Mouse (Mus musculus) hindbrain, embryonic 14.5 days (tissue): ENCODE data around the gene Srpk2. TPM values are rescaled to one million over a fixed set of nuclear protein-coding genes. Genes with fewer than 3 reads are reported as not detected.

Experiments used
- ATAC-seq: fragments of 200-750 bp; cut with Nextera tagmentation; 2 replicates; pipeline ENCODE4 v1.8.0; 2017; ENCODE audit warnings: moderate number of reproducible peaks, mild to moderate bottlenecking, moderate TSS enrichment, moderate library complexity; ENCODE audit not compliant: low FRiP score
- DNase-seq: peaks from one replicate; pipeline ENCODE4 v3.0.0-alpha.2; 2015; ENCODE audit warnings: low spot score
- H3K27ac ChIP-seq: fragments of 300-500 bp; sonication (generic); 2 replicates; pipeline ENCODE4 v1.5.1; 2014; ENCODE audit warnings: mild to moderate bottlenecking, moderate library complexity
- H3K27me3 ChIP-seq: fragments of 300-500 bp; sonication (generic); 2 replicates; pipeline ENCODE4 v1.6.1; 2014; ENCODE audit warnings: mild to moderate bottlenecking, low read length, mixed read lengths; ENCODE audit not compliant: control insufficient read depth, insufficient read depth
- H3K36me3 ChIP-seq: fragments of 300-500 bp; sonication (generic); replicated peaks from 2 replicates; pipeline ENCODE4 v1.6.1; 2014; ENCODE audit not compliant: control insufficient read depth, insufficient read depth
- H3K4me1 ChIP-seq: fragments of 300-500 bp; sonication (generic); replicated peaks from 2 replicates; pipeline ENCODE4 v1.6.1; 2014; ENCODE audit warnings: antibody characterized with exemption, low read length, mixed read lengths; ENCODE audit not compliant: control insufficient read depth, insufficient read depth
- H3K4me2 ChIP-seq: fragments of 300-500 bp; sonication (generic); replicated peaks from 2 replicates; pipeline ENCODE4 v1.6.1; 2014; ENCODE audit warnings: mild to moderate bottlenecking, moderate library complexity
- H3K4me3 ChIP-seq: fragments of 300-500 bp; sonication (generic); replicated peaks from 2 replicates; pipeline ENCODE4 v1.5.1; 2014; ENCODE audit warnings: mild to moderate bottlenecking, low read length
- H3K9ac ChIP-seq: fragments of 300-500 bp; sonication (generic); 2 replicates; pipeline ENCODE4 v1.6.1; 2014
- H3K9me3 ChIP-seq: fragments of 300-500 bp; sonication (generic); 2 replicates; pipeline ENCODE4 v1.6.1; 2016; ENCODE audit warnings: low read length; ENCODE audit not compliant: control insufficient read depth
- WGBS: fragments of 180-500 bp; shearing (Covaris S2); extraction: QIAGEN DNeasy Blood & Tissue Kit; methylation state at CpG from one replicate; pipeline ENCODE4 v1.1.7; 2014; 5-methylcytosine and 5-hydroxymethylcytosine counted together
- polyA plus RNA-seq: library from polyadenylated mRNA; unstranded; fragments of >200 nt; fragmentation: Nextera tagmentation; extraction: Ambion mirVana; gene quantifications from 2 replicates; pipeline ENCODE4 v1.2.1, GENCODE M21; 2014

Gene Srpk2
- polyA plus RNA-seq, 1 experiment from 2014 or later: 119 TPM

DNA sequence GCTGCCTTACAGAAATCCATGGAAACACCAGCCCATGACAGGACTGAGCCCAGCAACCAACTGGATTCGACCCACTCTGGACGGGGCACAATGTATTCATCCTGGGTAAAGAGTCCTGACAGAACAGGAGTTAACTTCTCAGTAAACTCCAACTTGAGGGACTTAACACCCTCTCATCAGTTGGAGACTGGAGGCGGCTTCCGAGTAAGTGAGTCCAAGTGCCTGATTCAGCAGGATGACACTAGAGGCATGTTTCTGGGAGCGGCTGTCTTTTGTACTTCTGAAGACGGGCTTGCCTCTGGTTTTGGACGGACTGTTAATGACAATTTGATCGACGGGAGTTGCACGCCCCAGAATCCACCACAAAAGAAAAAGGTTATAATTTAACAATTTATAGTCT, 186.5 kb downstream of the Srpk2 start:
- H3K9me3 ChIP-seq: no peaks in the 10 kb centered on the region
- ATAC-seq (no peak), DNase-seq (no peak)
- H3K4me2 ChIP-seq: no peak overlapping the region
- no peak overlapping the region for H3K27ac ChIP-seq
- no peaks in the 10 kb centered on the region for H3K27me3 ChIP-seq
- no peak overlapping the region for H3K9ac ChIP-seq
- peaks cover 92% of the 10 kb centered on the region for H3K36me3 ChIP-seq
- 86% methylated on average over 10 of the region's 10 CpGs for WGBS
- no peaks in the 10 kb centered on the region for H3K4me1 ChIP-seq
- H3K4me3 ChIP-seq: no peak overlapping the region

DNA sequence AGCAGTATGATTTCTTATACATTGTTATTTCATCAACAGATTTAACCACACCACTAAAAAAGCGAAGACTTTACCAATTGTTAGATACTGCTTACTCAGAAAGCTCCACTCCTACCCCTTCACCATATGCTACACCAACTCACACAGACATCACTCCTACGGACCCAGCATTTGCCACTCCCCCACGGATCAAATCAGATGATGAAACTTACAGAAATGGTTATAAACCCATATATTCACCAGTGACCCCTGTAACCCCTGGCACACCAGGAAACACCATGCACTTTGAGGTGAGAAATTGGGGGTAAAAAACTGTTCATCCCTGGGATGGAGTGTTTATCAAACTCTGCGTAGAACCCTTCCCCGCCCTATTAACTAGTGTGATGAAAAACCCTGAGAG, 187.5 kb downstream of the Srpk2 start:
- peaks cover 92% of the 10 kb centered on the region for H3K36me3 ChIP-seq
- H3K27ac ChIP-seq: no peak overlapping the region
- no peak overlapping the region for H3K4me3 ChIP-seq
- DNase-seq: no peak
- H3K4me1 ChIP-seq: no peaks in the 10 kb centered on the region
- 95% methylated on average over 5 of the region's 5 CpGs for WGBS
- no peak for ATAC-seq
- H3K9ac ChIP-seq: no peak overlapping the region
- H3K4me2 ChIP-seq: no peak overlapping the region
- H3K27me3 ChIP-seq: no peaks in the 10 kb centered on the region
- H3K9me3 ChIP-seq: no peaks in the 10 kb centered on the region

DNA sequence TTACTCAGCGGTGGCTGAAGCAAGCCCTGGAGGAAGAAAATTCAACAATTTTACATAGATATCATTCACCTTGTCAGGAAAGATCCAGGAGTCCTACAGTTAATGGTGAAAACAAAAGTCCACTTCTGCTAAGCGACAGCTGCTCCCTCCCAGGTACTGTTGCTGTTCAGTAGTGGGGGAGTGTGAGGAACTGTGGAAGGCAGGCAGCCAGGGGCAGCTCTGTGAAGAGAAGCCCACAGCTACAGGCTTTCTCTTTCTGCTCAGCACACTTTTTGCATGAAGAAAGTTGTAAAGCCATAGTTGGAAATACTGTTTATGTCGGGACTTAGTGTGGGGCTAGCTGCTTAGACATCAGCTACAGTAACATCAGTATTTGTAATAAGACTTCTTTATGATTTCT, 188.0 kb downstream of the Srpk2 start:
- ATAC-seq (no peak), DNase-seq (no peak)
- Histone ChIP-seq H3K36me3 (peaks cover 91% of the 10 kb centered on the region), H3K4me2 (no peak overlapping the region), H3K9ac (no peak overlapping the region), H3K4me1 (no peaks in the 10 kb centered on the region), H3K9me3 (no peaks in the 10 kb centered on the region), H3K27me3 (no peaks in the 10 kb centered on the region), H3K4me3 (no peak overlapping the region), H3K27ac (no peak overlapping the region)
- WGBS: 90% methylated on average over 3 of the region's 3 CpGs

DNA sequence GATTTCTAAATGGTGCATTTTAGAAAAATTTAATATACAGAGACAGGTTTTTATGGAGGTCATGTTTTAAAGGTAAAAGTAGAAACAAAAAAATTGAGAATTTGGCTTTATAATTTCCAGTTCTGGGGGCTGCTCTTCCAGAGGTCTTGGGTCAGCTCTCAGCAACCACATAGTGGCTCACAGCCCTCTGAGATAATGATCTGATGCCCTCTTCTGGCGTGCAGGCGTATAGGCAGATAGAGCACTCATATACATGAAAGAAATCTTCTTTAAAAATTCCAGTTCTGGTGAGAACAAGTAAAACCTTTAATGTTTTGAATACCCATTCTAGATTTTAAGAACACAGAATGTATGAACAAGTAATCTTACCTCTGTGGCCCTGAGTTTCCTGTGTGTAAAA, 193.6 kb downstream of the Srpk2 start:
- Histone ChIP-seq H3K4me2 (no peak overlapping the region), H3K27me3 (no peaks in the 10 kb centered on the region), H3K4me3 (no peak overlapping the region), H3K4me1 (no peaks in the 10 kb centered on the region), H3K9ac (no peak overlapping the region), H3K36me3 (peaks cover 93% of the 10 kb centered on the region), H3K9me3 (no peaks in the 10 kb centered on the region), H3K27ac (no peak overlapping the region)
- peak; percentile 69; the same call in 1 of the 2 replicates for ATAC-seq
- 56% methylated on average over 2 of the region's 2 CpGs for WGBS
- peak; percentile 38 for DNase-seq

DNA sequence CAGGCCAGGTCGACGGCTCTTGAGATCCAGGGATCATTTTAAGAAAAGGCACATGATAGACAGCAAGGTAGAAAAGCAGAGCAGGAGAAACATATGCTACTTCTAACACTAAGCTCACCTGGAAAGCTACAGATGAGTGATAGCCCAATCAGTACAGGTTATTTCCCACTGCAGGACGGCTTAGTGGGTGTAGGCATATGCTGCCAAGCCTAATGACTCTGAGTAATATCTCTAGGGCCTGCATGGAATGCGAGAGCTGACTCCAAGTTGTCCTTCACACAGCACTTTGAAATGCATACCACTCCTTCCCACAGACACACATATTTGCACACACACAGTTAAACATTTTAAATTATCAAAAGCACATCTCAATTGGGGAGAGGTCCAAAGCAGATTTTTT, 195.2 kb downstream of the Srpk2 start:
- no peaks in the 10 kb centered on the region for H3K4me1 ChIP-seq
- ATAC-seq (no peak), DNase-seq (no peak)
- no peak overlapping the region for H3K27ac ChIP-seq
- H3K36me3 ChIP-seq: peaks cover 97% of the 10 kb centered on the region
- no peaks in the 10 kb centered on the region for H3K27me3 ChIP-seq
- no peak overlapping the region for H3K4me2 ChIP-seq
- H3K9me3 ChIP-seq: no peaks in the 10 kb centered on the region
- no peak overlapping the region for H3K4me3 ChIP-seq
- 85% methylated on average over 4 of the region's 4 CpGs for WGBS
- H3K9ac ChIP-seq: no peak overlapping the region

DNA sequence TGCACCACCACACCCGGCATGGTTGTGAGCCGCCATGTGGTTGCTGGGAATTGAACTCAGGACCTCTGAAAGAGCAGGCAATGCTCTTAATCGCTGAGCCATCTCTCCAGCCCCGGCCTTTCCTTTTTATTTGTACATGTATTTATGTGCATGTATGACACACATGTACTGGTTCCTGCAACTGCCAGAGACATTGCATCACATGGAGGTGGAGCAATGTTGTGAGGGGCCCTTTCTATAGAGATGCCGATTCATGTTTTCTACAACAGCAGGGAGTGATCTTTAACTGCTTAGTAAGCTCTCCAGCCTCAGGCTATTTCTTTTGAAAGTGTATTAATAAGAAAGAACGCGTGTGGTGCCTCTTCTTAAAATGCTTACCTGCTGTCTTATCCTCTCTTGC, 200.6 kb downstream of the Srpk2 start:
- Histone ChIP-seq H3K36me3 (peaks cover 94% of the 10 kb centered on the region), H3K27me3 (no peaks in the 10 kb centered on the region), H3K9ac (no peak overlapping the region), H3K9me3 (no peaks in the 10 kb centered on the region), H3K4me2 (no peak overlapping the region), H3K4me1 (no peaks in the 10 kb centered on the region), H3K27ac (no peak overlapping the region), H3K4me3 (no peak overlapping the region)
- ATAC-seq: no peak
- WGBS: 90% methylated on average over 7 of the region's 7 CpGs
- DNase-seq: no peak

DNA sequence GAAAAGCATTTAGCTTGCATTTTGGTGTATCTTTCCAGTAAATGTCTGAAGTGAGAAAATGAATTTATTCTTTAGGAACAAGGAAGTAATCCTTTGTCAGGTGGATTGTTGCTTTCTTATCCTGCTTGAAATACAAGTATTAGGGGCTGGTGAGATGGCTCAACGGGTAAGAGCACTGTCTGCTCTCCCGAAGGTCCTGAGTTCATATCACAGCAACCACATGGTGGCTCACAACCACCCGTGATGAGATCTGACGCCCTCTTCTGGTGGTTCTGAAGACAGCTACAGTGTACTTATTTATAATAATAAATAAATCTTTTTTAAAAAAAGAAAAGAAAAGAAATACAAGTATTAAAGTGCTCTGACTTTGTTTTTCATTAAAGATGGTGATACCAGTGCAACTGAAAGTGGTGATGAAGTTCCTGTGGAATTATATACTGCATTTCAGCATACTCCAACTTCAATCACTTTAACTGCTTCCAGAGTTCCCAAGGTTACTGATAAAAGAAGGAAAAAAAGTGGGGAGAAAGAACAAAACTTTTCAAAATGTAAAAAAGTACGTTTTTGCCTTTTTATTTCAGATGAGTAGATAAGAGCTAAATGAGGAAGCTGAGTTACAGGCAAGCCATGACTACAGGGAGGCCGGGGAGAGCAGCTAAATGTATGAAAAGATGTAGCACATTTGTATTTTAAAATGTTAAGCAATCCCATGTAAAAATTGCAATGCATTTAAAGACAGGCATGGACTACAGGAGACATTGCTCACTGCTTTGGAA, 211.1 kb downstream of the Srpk2 start:
- Histone ChIP-seq H3K27ac (no peak overlapping the region), H3K36me3 (peaks cover 66% of the 10 kb centered on the region), H3K4me2 (no peak overlapping the region), H3K4me3 (no peak overlapping the region), H3K27me3 (no peaks in the 10 kb centered on the region), H3K9me3 (no peaks in the 10 kb centered on the region), H3K9ac (no peak overlapping the region), H3K4me1 (no peaks in the 10 kb centered on the region)
- no peak for DNase-seq
- 77% methylated on average over 6 of the region's 6 CpGs for WGBS
- no peak for ATAC-seq

DNA sequence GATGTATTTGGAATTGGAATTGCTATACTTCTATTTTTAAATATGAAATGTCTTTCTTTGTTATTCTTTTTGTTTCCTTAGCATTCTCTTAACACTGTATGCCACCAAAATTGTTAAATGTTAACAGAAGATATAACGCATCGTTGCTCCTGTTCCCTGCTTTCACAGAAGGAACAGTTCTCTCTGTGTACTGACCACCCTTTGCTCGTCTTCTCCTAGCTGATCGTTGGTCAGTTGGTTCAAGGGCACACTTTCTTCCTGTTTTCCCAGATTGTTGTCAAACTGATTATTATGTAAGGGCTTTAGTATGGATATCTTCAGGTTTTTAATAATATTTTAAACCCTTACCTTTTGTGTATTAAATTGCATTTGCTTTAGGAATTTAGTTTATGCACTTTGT, 217.9 kb downstream of the Srpk2 start:
- no peak for DNase-seq
- no peak overlapping the region for H3K9ac ChIP-seq
- ATAC-seq: no peak
- no peaks in the 10 kb centered on the region for H3K4me1 ChIP-seq
- WGBS: 92% methylated on average over 4 of the region's 4 CpGs
- H3K27ac ChIP-seq: no peak overlapping the region
- no peaks in the 10 kb centered on the region for H3K9me3 ChIP-seq
- H3K4me3 ChIP-seq: no peak overlapping the region
- no peaks in the 10 kb centered on the region for H3K27me3 ChIP-seq
- no peak overlapping the region for H3K4me2 ChIP-seq
- peaks cover 71% of the 10 kb centered on the region for H3K36me3 ChIP-seq

DNA sequence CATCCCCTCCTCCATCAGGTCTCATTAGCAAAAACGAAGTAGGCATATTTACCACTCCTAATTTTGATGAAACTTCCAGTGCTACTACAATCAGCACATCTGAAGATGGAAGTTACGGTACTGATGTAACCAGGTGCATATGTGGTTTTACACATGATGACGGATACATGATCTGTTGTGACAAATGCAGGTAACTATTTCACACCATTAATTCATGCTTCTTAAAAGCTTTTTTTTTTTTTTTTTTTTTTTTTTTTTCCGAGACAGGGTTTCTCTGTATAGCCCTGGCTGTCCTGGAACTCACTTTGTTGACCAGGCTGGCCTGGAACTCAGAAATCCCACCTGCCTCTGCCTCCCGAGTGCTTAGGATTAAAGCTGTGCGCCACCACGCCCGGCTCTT, 219.7 kb downstream of the Srpk2 start:
- peaks cover 59% of the 10 kb centered on the region for H3K36me3 ChIP-seq
- 95% methylated on average over 8 of the region's 8 CpGs for WGBS

DNA sequence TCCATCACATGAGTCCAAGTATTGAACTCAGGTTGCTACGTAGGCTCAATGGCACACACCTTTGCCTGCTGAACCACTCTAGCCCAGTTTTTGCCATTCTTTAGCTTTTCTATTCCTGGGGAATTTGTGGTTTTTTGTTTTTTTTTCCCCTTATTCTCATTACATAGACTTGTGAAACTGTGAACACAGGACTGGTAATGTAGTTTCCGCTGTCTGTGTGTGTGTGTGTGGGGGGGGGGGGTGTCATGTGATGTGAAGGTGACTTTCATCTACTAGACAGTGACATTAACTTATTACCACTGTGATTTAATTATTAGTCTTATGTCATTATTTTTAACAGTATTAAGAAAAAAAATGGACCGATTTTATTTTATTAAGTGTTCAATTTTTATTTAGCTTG, 220.2 kb downstream of the Srpk2 start:
- 90% methylated on average over 3 of the region's 3 CpGs for WGBS
- Histone ChIP-seq H3K36me3 (peaks cover 59% of the 10 kb centered on the region), H3K9ac (no peak overlapping the region), H3K4me1 (no peaks in the 10 kb centered on the region), H3K27me3 (no peaks in the 10 kb centered on the region), H3K4me2 (no peak overlapping the region), H3K9me3 (no peaks in the 10 kb centered on the region), H3K4me3 (no peak overlapping the region), H3K27ac (no peak overlapping the region)
- ATAC-seq (no peak), DNase-seq (no peak)

More for the DNA sequence above, 219.7 kb downstream of the Srpk2 start:
- no peaks in the 10 kb centered on the region for H3K9me3 ChIP-seq
- no peak overlapping the region for H3K4me3 ChIP-seq
- DNase-seq (no peak), ATAC-seq (no peak)
- H3K27ac ChIP-seq: no peak overlapping the region
- no peaks in the 10 kb centered on the region for H3K4me1 ChIP-seq
- H3K27me3 ChIP-seq: no peaks in the 10 kb centered on the region
- H3K9ac ChIP-seq: no peak overlapping the region
- H3K4me2 ChIP-seq: no peak overlapping the region
